Mouse (Mus musculus) macrophage (primary cell): ENCODE data around the gene Runx2. TPM values are rescaled to one million over a fixed set of nuclear protein-coding genes. Genes with fewer than 3 reads are reported as not detected.

Experiments
- H3K27ac ChIP-seq: fragments of 350-480 bp; formaldehyde crosslinking; 2 replicates; pipeline ENCODE4 v1.9.0; 2021
- H3K36me3 ChIP-seq: fragments of 350-480 bp; formaldehyde crosslinking; 2 replicates; pipeline ENCODE4 v1.9.0; 2021; ENCODE audit errors: inconsistent target
- H3K4me3 ChIP-seq: fragments of 350-480 bp; formaldehyde crosslinking; 2 replicates; pipeline ENCODE4 v1.9.0; 2021; ENCODE audit errors: inconsistent target
- H3K79me2 ChIP-seq: fragments of 350-480 bp; formaldehyde crosslinking; 2 replicates; pipeline ENCODE4 v1.9.0; 2021; ENCODE audit errors: inconsistent target
- WGBS: methylation state at CpG from one replicate; pipeline ENCODE4 v1.1.7; 2026; ENCODE audit warnings: inconsistent platforms; ENCODE audit not compliant: missing documents; 5-methylcytosine and 5-hydroxymethylcytosine counted together
- polyA plus RNA-seq: library from polyadenylated mRNA; stranded (reverse); fragments of 250-400 nt; gene quantifications from 3 replicates; pipeline ENCODE4 v1.2.4, GENCODE M21; 2018; ENCODE audit warnings: inconsistent platforms

Gene Runx2
- polyA plus RNA-seq, 1 experiment from 2014 or later = 2.8 TPM

DNA sequence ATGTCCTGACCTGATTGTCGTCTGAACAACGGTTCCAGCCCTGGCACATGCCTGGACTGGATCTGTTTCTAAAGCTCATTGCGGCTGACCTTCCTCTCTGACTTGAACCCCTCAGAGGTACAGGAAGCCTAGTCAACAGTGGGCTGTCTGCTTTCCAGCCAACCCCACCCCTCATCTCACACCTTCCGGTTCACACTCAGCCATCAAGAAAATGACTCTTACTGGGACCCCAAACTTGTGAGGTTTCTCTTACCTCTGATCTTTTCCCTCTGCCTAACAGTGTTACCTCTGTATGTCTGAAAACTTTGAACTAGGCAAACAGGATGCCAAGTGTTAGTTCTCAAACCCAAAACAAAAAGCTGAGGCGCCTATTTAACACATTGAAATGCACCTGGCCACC, 247.6 kb downstream of the Runx2 start:
- Histone ChIP-seq H3K4me3 (no peak overlapping the region), H3K27ac (no peak overlapping the region), H3K79me2 (no peaks in the 10 kb centered on the region), H3K36me3 (no peaks in the 10 kb centered on the region)
- WGBS = 91% methylated on average over 5 of the region's 5 CpGs

DNA sequence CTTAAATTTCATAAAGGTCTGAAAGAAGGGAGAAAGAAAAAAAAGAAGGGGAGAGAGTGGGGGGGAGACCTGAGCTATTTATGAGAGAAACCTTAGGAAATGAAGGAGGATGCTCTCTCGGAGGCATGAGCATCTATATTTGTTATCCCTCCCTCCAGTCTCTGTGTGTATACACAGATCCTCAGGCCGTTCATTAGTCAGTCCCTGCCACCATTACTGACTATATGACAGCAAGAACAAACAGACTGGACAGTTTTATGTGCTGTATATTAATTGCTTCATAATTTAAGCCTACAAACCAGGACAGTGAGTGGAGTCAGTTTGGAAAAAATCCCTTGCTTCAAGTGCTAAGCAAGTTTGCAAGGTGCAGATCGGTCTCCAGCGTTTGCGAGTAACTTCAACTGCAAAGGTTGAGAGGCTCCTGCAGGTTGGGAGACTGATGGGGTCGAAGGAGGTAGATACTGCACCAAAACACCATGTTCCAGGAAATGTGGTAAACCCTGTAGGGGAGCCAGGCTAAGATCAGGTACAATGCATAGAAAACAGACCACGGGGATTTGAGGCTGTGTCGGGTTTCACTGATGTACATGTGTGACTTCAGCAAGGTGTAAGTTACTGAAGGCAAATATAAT, 248.6 kb downstream of the Runx2 start:
- H3K79me2 ChIP-seq = no peaks in the 10 kb centered on the region
- WGBS = 87% methylated on average over 7 of the region's 8 CpGs
- H3K36me3 ChIP-seq = no peaks in the 10 kb centered on the region
- H3K27ac ChIP-seq = no peak overlapping the region
- H3K4me3 ChIP-seq = no peak overlapping the region

DNA sequence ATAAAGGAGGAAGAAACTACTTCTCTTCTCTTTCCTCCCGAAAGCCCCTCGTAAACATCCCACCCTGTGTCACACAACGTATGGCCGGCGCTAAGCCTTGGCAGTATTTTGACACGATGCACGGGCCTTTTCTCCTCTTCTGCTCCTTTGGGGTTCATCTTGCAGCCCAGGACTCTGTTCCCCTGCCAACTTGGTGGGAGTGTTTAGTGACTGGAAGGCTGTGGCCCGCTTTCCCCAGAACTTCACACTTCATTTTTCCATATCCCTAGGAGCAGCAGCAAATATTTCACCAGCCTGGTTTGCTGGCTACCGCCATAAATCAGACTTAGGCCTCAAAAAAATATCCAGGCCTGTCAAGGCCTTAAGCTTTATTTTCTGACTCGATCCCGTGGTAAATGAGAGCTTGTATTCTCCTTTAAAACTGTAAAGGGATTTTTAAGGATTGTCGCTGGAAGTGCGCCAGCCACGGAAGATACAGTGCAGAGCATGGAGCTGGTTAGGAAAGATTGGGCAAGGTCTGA, 249.2 kb downstream of the Runx2 start:
- 89% methylated on average over 14 of the region's 14 CpGs for WGBS
- Histone ChIP-seq H3K36me3 (no peaks in the 10 kb centered on the region), H3K27ac (no peak overlapping the region), H3K4me3 (no peak overlapping the region), H3K79me2 (no peaks in the 10 kb centered on the region)

DNA sequence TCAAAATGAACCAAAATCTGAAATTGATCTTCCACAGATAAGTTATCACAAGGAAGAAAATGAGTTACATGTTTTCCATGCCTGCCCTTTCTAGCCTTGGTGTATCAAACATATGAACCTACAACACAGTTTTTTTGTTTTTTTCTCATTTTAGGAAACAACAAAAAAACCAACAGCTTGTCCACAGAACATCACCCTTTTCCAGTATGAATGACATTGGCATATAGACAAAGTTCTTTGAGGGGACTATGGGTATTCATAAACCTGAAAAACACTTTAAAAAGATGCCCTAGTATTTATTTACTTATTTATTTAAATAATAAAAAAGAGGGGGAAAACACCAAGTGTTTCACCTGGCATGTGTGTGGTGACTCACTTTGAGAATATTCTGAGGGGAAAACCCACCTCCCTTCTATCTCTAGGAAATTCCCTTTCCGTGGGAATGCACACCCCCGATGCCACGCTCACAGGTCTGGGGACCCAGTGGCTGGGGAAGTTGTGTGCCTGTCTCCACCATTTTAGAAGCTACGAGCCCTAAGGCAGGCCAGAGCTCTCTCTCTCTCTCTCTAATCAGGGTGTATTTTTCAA, 249.9 kb downstream of the Runx2 start:
- WGBS = 90% methylated on average over 4 of the region's 4 CpGs
- no peaks in the 10 kb centered on the region for H3K36me3 ChIP-seq
- H3K4me3 ChIP-seq = no peak overlapping the region
- no peaks in the 10 kb centered on the region for H3K79me2 ChIP-seq
- H3K27ac ChIP-seq = no peak overlapping the region

DNA sequence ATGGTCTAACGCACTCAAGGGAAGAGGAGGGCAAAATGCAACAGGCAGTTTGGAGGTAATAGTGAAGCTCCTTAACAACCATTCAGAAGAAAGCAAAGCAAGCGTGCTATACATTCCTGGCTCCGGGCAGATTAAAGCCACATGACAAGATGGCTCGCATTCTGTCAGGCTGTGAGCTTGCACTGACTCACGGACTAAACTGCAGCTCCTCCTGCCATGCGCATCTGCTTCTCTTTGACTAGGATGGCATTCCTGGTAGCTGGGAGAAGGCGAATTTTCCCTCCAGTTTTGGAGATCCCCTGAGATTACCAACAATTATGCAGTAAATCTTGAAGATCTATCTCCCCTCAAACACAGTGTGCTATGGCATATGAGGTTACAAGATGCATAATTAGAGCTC, 254.6 kb downstream of the Runx2 start:
- Histone ChIP-seq H3K36me3 (no peaks in the 10 kb centered on the region), H3K4me3 (no peak overlapping the region), H3K79me2 (no peaks in the 10 kb centered on the region), H3K27ac (no peak overlapping the region)
- WGBS = 94% methylated on average over 7 of the region's 7 CpGs

DNA sequence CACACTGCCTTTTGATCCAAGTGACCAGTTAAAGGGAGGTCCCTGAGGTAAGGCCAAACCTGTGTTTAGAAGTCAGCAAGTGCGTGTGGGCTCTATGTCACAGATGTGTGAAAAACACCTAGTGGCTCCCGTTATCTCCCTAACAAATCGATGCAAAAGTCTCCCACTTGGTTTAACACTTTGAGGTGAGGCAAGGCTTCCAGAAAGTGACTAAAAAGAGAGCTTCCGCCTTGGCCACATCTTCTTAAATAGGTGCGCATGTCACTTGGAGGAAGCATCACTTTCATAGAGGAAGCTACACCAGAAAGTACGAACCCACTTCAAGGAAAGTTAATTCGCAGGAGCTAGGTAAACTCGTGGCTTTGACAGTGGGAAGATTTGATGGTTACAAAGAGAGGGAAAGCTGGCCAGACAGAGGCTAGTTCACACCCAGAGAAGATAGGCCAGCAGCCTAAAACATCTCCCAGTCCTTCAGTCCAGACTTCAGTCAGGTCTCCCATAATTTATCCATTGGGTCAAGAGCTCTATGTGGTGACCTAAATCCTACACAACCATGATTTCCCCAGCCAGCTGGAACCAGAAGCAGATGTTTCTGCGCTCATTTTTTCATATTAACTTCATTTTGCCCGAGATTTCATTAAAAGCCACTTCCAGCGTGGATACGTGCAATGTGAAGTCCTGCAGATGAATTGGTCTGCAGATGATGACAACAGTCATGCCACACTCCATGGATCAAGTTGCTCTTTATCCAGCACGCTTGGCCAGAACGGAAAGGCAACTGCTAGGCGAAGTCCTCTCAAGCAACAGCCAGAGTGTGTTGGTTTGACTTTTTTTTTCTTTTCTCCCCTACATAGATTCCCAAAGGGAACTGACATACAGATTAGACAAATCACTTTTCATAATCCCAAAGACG, 257.1 kb downstream of the Runx2 start:
- Histone ChIP-seq H3K27ac (no peak overlapping the region), H3K4me3 (no peak overlapping the region), H3K36me3 (no peaks in the 10 kb centered on the region), H3K79me2 (no peaks in the 10 kb centered on the region)
- WGBS = 89% methylated on average over 16 of the region's 16 CpGs

DNA sequence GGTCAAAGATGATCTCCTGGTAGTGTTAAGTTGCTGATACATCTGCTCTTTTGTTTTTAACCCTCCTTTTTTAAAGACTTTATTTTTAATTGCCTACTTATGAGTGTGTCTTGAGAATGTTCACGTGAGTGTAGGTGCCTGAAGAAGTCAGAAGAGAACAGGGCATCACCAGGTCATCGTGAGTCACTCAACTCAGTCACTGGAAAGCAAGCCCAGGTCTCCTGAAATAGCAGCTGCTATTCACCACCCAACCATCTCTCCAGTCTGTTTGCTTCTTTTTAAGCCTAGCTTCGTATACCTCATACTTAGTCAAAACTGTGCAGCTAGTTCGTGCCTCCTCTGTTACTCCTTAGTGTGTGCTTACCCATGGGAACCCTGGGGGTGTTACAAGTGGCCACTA, 259.7 kb downstream of the Runx2 start:
- no peak overlapping the region for H3K4me3 ChIP-seq
- no peaks in the 10 kb centered on the region for H3K79me2 ChIP-seq
- no peak overlapping the region for H3K27ac ChIP-seq
- H3K36me3 ChIP-seq = no peaks in the 10 kb centered on the region
- 96% methylated on average over 4 of the region's 4 CpGs for WGBS

DNA sequence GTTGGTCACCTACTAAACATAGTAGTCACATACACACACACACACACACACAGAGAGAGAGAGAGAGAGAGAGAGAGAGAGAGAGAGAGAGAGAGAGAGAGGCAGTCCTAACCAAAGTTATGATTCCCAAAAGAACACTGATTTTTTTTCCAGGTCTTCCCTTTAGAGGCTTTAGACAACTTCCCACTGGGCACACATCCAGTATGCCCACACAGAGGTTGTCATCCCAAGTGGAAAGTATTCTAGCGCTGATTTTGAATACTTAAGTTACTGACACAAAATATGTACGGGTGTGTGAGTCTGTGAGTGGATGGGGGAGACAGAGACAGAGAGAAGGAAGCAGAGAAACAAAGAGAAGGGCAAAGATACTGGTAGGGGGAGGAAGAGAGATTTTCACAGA, 265.0 kb downstream of the Runx2 start:
- H3K79me2 ChIP-seq = no peaks in the 10 kb centered on the region
- no peaks in the 10 kb centered on the region for H3K36me3 ChIP-seq
- WGBS = 97% methylated on average over 2 of the region's 2 CpGs
- H3K27ac ChIP-seq = no peak overlapping the region
- no peak overlapping the region for H3K4me3 ChIP-seq

DNA sequence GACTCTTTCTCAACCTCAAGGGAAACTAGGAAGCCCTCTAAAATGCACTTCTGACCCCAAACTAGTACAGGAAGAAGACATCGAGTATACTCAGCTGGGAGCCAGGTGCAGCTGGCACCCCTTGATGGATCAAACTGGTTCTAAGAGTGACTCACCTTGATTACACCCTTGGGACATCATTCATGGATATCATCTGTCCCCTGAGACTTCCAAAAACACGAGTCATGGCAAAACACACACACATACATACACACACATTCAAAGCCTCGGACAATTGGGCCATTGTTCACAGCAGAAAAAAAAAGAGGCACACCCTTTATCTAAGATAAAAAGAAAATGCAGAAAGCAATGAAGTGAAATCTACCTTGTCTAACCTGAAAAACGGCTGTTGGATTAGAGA, 266.7 kb downstream of the Runx2 start:
- Histone ChIP-seq H3K36me3 (no peaks in the 10 kb centered on the region), H3K79me2 (no peaks in the 10 kb centered on the region), H3K27ac (no peak overlapping the region), H3K4me3 (no peak overlapping the region)
- WGBS = 88% methylated on average over 4 of the region's 4 CpGs

DNA sequence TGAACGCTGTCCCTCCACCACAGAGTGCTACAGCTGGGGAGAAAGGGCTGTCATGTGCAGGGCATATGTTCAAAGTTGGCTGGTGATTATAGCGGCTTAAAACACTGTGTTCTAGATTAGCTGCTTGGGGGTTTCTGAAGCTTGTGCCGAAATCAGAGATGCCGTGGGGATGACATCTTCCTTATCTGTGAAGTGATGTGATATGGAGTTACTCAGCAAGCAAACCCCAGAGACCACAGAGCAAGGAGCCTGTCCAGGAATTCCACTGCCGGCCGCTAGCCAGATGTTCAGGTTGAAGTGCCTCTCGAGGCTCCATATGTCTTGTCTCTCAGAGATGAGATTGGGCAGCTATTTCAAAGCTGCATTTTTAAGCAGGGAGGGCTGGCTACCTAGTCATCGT, 267.8 kb downstream of the Runx2 start:
- Histone ChIP-seq H3K36me3 (no peaks in the 10 kb centered on the region), H3K27ac (no peak overlapping the region), H3K4me3 (no peak overlapping the region), H3K79me2 (no peaks in the 10 kb centered on the region)
- 94% methylated on average over 7 of the region's 8 CpGs for WGBS

DNA sequence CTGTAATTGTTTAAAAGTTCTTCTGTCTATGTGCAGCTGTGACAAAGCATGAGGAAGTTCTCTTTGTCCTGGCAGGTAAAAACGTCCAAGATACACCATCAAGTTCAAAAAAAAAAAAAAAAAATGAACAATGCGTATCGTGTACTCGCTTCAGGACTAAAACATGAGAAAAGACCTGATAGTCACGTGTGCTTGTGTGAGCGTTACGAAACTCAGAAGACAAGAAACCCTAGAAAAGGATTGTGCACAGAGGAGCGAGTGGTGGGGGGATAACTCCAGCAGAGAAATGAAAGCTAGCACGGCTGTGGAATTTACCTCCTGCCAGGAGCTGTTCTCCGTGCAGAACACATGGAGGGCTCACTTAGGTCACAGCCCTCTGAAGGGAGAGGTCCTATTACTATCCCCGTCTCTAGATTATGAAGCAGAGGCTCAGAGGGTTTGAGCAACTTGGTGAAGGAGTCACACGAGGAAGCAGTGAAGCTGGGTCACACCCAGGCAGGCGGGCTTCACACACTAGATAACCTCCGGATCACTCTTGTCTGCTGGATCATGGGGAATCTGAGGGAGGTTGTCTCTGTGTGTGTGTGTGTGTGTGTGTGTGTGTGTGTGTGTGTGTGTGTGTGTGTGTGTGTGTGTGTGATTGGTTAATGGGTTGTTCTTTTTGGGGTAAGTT, 269.3 kb downstream of the Runx2 start:
- no peaks in the 10 kb centered on the region for H3K79me2 ChIP-seq
- WGBS = 35% methylated on average over 14 of the region's 14 CpGs
- no peak overlapping the region for H3K4me3 ChIP-seq
- H3K27ac ChIP-seq = no peak overlapping the region
- H3K36me3 ChIP-seq = no peaks in the 10 kb centered on the region

DNA sequence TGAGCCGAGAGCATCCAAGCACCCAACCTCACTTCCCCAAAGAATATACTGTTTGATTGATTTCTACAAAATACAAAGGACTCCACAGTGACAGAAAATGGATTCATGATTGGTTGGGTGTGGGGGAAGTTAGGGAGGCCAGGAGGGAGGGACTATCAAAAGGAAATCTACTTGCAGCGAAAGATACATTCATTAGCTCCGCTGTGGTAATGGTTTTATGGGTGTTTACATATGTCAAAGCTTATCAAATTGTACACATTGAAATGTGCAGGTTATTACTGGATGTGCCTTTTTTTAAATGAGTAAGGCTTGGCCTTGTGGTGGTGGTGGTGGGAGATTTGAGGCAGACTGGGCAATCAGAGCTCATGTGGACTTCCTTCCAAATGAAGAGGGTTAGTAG, 271.9 kb downstream of the Runx2 start:
- Histone ChIP-seq H3K36me3 (no peaks in the 10 kb centered on the region), H3K4me3 (no peak overlapping the region), H3K27ac (no peak overlapping the region), H3K79me2 (no peaks in the 10 kb centered on the region)
- WGBS = 89% methylated on average over 3 of the region's 3 CpGs

DNA sequence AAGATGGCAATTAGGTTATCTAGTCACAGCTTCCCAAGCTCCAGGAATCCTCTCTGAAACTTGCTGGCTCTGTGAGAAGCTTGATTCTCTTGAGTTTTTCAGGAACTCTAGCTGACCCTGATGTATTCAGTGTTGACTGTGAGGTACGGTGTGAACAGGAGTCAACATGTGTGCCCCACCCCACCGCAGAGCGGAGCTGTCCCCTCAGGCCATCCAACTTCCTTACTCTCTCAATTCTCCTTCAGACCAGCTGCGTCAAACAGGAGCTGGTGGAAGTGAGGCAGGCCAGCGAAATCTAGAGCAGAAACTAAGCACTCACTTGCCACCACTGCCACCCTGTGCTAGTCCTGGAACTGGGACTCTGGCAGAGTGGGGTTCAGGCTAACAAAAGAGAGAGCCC, 273.9 kb downstream of the Runx2 start:
- 29% methylated on average over 4 of the region's 5 CpGs for WGBS
- Histone ChIP-seq H3K4me3 (no peak overlapping the region), H3K36me3 (no peaks in the 10 kb centered on the region), H3K79me2 (no peaks in the 10 kb centered on the region), H3K27ac (no peak overlapping the region)

DNA sequence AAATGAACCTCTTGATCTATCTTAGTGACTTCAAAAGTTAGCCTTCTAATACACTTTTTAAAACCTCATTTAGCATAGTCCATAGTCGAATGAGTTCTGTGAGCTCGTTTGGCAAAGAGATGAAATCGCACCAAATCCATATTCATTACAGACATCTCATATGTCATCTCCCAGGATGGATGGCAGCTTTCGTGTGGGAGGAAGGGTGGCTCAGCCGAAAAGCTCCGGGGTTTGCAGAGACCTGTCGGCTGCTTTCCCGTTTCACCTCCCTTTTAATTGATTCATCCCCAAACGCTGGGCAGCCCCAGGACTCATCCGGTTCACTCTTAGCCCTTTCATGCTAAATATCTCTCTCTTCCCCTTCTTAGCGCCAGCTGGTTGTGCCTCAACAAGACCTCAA, 275.7 kb downstream of the Runx2 start:
- Histone ChIP-seq H3K79me2 (no peaks in the 10 kb centered on the region), H3K4me3 (no peak overlapping the region), H3K27ac (no peak overlapping the region), H3K36me3 (no peaks in the 10 kb centered on the region)
- 93% methylated on average over 11 of the region's 11 CpGs for WGBS
